Mouse (Mus musculus) NIH3T3 (cell line): ENCODE data around the gene Tagap.
"Not testable (repeated sequence)": the region's sequence is repeated elsewhere in the genome, so short reads cannot be mapped to it uniquely, and the experiment has no call there.

Source experiments
- DNase-seq: peaks from one replicate; pipeline ENCODE4 v3.0.0-alpha.2; 2012; ENCODE audit warnings: low read depth

The Tagap gene

GRCm38 (mm10) chr17:7983484-7983883 is 57.7 kb downstream of the Tagap start:
- DNase-seq, result not testable (repeated sequence)
